Mouse (Mus musculus) lung, embryonic 14.5 days (tissue): ENCODE results near the gene Lifr. TPM values are rescaled to one million over a fixed set of nuclear protein-coding genes. Genes with fewer than 3 reads are reported as not detected.

Source experiments
- ATAC-seq: fragments of 200-750 bp; cut with Nextera tagmentation; 2 replicates; pipeline ENCODE4 v1.8.0; 2017; ENCODE audit warnings: mild to moderate bottlenecking, moderate TSS enrichment, moderate library complexity; ENCODE audit not compliant: insufficient read depth
- DNase-seq: peaks from one replicate; pipeline ENCODE4 v3.0.0-alpha.2; 2015
- H3K27ac ChIP-seq: fragments of 300-500 bp; sonication (generic); 2 replicates; pipeline ENCODE4 v1.5.1; 2014; ENCODE audit warnings: low read depth, mild to moderate bottlenecking, moderate library complexity
- H3K27me3 ChIP-seq: fragments of 300-500 bp; sonication (generic); 2 replicates; pipeline ENCODE4 v1.6.1; 2014; ENCODE audit warnings: low read length, control low read depth; ENCODE audit not compliant: insufficient read depth
- H3K36me3 ChIP-seq: fragments of 300-500 bp; sonication (generic); 2 replicates; pipeline ENCODE4 v1.6.1; 2014; ENCODE audit warnings: control low read depth; ENCODE audit not compliant: insufficient read depth
- H3K4me1 ChIP-seq: fragments of 300-500 bp; sonication (generic); 2 replicates; pipeline ENCODE4 v1.6.1; 2014; ENCODE audit warnings: antibody characterized with exemption, control low read depth; ENCODE audit not compliant: insufficient read depth
- H3K4me2 ChIP-seq: fragments of 300-500 bp; sonication (generic); 2 replicates; pipeline ENCODE4 v1.6.1; 2014; ENCODE audit warnings: mild to moderate bottlenecking
- H3K4me3 ChIP-seq: fragments of 300-500 bp; sonication (generic); 2 replicates; pipeline ENCODE4 v1.5.1; 2014; ENCODE audit warnings: low read depth, low read length
- H3K9ac ChIP-seq: fragments of 300-500 bp; sonication (generic); 2 replicates; pipeline ENCODE4 v1.6.1; 2014
- H3K9me3 ChIP-seq: fragments of 300-500 bp; sonication (generic); 2 replicates; pipeline ENCODE4 v1.6.1; 2016; ENCODE audit warnings: low read depth, low read length, control low read depth
- CTCF ChIP-seq: IDR thresholded peaks from 2 replicates; pipeline ENCODE4 v1.5.1; 2016; ENCODE audit warnings: antibody characterized with exemption, low read depth
- WGBS: fragments of 180-500 bp; shearing (Covaris S2); extraction: QIAGEN DNeasy Blood & Tissue Kit; methylation state at CpG from one replicate; pipeline ENCODE4 v1.1.7; 2014; 5-methylcytosine and 5-hydroxymethylcytosine counted together
- polyA plus RNA-seq: library from polyadenylated mRNA; unstranded; fragments of >200 nt; fragmentation: Nextera tagmentation; extraction: Ambion mirVana; gene quantifications from 2 replicates; pipeline ENCODE4 v1.2.1, GENCODE M21; 2014

The Lifr gene
- polyA plus RNA-seq, 1 experiment from 2014 or later = 31.0 TPM

DNA sequence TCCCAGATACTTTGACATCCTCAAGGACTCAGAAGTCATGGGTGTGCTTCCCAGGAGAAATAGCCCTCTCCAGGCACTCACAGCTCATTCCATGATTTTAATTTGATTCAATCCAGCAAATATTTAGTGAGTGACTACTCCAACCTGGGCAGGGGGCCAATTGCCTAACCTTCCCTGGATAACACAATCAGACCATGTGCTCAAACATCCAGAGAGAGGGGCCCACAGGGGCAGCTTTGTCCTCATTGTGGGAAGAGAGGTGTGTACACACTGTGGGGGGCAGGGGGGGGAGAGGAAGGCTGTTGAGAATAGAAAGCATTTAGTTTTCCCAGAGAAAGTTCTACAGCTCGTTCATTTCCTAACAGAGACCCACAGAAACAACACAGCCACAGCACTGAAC lies 123.3 kb downstream of the Lifr start:
- H3K9me3 ChIP-seq = no peaks in the 10 kb centered on the region
- TF ChIP-seq CTCF = no peak
- no peak overlapping the region for H3K4me2 ChIP-seq
- ATAC-seq (peak; percentile 90), DNase-seq (peak; percentile 86)
- no peak overlapping the region for H3K4me3 ChIP-seq
- no peaks in the 10 kb centered on the region for H3K36me3 ChIP-seq
- no peak overlapping the region for H3K9ac ChIP-seq
- no peaks in the 10 kb centered on the region for H3K4me1 ChIP-seq
- H3K27me3 ChIP-seq = no peaks in the 10 kb centered on the region
- 18% methylated on average over 1 of the region's 1 CpGs for WGBS
- H3K27ac ChIP-seq = peak overlapping the region; percentile 69

GRCm38 (mm10) chr15:7215845-7216244 lies 125.4 kb downstream of the Lifr start:
- H3K9me3 ChIP-seq = no peaks in the 10 kb centered on the region
- no peak overlapping the region for H3K4me3 ChIP-seq
- ATAC-seq (peak; percentile 29; the same call in 1 of the 2 replicates), DNase-seq (no peak)
- H3K9ac ChIP-seq = no peak overlapping the region
- H3K36me3 ChIP-seq = no peaks in the 10 kb centered on the region
- 81% methylated on average over 3 of the region's 3 CpGs for WGBS
- H3K4me2 ChIP-seq = no peak overlapping the region
- no peaks in the 10 kb centered on the region for H3K27me3 ChIP-seq
- no peaks in the 10 kb centered on the region for H3K4me1 ChIP-seq
- no peak overlapping the region for H3K27ac ChIP-seq
- no peak for TF ChIP-seq CTCF

- no peak overlapping the region for H3K27ac ChIP-seq
- no peak for TF ChIP-seq CTCF
- H3K4me1 ChIP-seq = no peaks in the 10 kb centered on the region
- DNase-seq (peak; percentile 41), ATAC-seq (peak; percentile 9; the same call in 1 of the 2 replicates)
- no peaks in the 10 kb centered on the region for H3K9me3 ChIP-seq
- WGBS = 64% methylated on average over 9 of the region's 9 CpGs
- no peaks in the 10 kb centered on the region for H3K27me3 ChIP-seq
- H3K4me2 ChIP-seq = no peak overlapping the region
- H3K9ac ChIP-seq = no peak overlapping the region
- no peak overlapping the region for H3K4me3 ChIP-seq
- no peaks in the 10 kb centered on the region for H3K36me3 ChIP-seq
These were observed 126.3 kb downstream of the Lifr start for GRCm38 (mm10) chr15:7216581-7217272.

GRCm38 (mm10) chr15:7217273-7217598 lies 126.8 kb downstream of the Lifr start:
- Histone ChIP-seq H3K9me3 (no peaks in the 10 kb centered on the region), H3K27ac (no peak overlapping the region), H3K4me3 (no peak overlapping the region), H3K27me3 (no peaks in the 10 kb centered on the region), H3K4me1 (peaks cover 3% of the 10 kb centered on the region; the same call in 1 of the 2 replicates), H3K4me2 (no peak overlapping the region), H3K36me3 (no peaks in the 10 kb centered on the region), H3K9ac (no peak overlapping the region)
- ATAC-seq (no peak), DNase-seq (no peak)
- no peak for TF ChIP-seq CTCF
- 72% methylated on average over 6 of the region's 6 CpGs for WGBS

GRCm38 (mm10) chr15:7222809-7223208 lies 132.4 kb downstream of the Lifr start:
- Histone ChIP-seq H3K4me1 (peaks cover 10% of the 10 kb centered on the region; the same call in 1 of the 2 replicates), H3K9me3 (no peaks in the 10 kb centered on the region), H3K36me3 (no peaks in the 10 kb centered on the region), H3K4me2 (peak overlapping the region; percentile 44), H3K9ac (peak overlapping the region; percentile 35; the same call in 1 of the 2 replicates), H3K4me3 (no peak overlapping the region), H3K27ac (peak overlapping the region; percentile 89), H3K27me3 (no peaks in the 10 kb centered on the region)
- ATAC-seq (peak; percentile 90), DNase-seq (peak; percentile 85)
- 15% methylated on average over 11 of the region's 11 CpGs for WGBS
- no peak for TF ChIP-seq CTCF

GRCm38 (mm10) chr15:7224151-7224775 lies 133.8 kb downstream of the Lifr start:
- no peak for TF ChIP-seq CTCF
- peak; percentile 59 for DNase-seq
- Histone ChIP-seq H3K27me3 (no peaks in the 10 kb centered on the region), H3K27ac (0 out of 2 replicates have a peak overlapping the region, but pooled peaks have one; percentile 24), H3K9me3 (no peaks in the 10 kb centered on the region), H3K4me2 (peak overlapping the region; percentile 44; the same call in 1 of the 2 replicates), H3K36me3 (no peaks in the 10 kb centered on the region), H3K4me1 (peaks cover 10% of the 10 kb centered on the region; the same call in 1 of the 2 replicates), H3K4me3 (no peak overlapping the region), H3K9ac (no peak overlapping the region)
- no peak; the same call in 1 of the 2 replicates for ATAC-seq
- 54% methylated on average over 12 of the region's 12 CpGs for WGBS

DNA sequence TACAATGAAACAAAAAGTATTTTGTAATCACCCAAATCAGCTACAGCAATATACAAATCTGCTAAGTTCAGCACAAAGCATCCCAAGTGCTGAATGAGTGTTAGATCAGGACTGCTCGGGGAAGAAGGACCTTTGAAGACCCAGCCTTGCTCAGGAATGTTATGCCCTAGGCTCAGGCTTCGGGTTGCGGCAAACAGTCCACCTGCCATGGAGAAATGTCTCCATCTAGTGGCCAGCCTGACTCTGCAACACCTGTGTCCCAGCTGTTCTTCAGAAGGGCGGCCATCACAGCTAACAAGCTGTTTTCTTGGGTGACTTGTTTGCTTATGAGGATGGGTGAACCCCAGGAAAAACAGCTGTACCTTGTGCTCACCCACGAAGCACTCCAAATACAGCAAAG lies 135.8 kb downstream of the Lifr start:
- WGBS = 1% methylated on average over 5 of the region's 5 CpGs
- Histone ChIP-seq H3K9ac (no peak overlapping the region), H3K9me3 (no peaks in the 10 kb centered on the region), H3K27ac (no peak overlapping the region), H3K4me3 (no peak overlapping the region), H3K4me1 (peaks cover 10% of the 10 kb centered on the region; the same call in 1 of the 2 replicates), H3K36me3 (no peaks in the 10 kb centered on the region), H3K4me2 (no peak overlapping the region), H3K27me3 (no peaks in the 10 kb centered on the region)
- DNase-seq = peak; percentile 95
- TF ChIP-seq CTCF = peak; percentile 99
- ATAC-seq = peak; percentile 73
